In the genomic region with DNA sequence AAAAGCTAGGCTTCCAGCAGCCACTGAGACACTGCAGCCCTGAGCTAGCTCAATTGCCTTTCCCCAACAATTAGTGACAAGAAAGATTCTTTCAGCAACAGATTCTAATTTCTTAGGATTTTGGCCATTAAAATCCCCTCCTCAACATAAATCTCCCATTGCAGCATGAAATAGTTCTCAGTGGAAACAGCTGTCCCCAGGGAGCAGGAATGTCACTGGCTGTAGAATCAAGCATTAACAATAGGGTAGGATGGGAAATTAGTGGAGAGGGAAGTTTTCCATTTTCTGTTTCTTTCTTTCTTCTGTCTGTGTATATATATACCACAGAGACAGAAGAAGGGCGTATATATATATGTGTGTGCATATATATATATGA, we compare ENCODE assay signal across 11 mouse cellular contexts. TPM values are rescaled to one million over a fixed set of nuclear protein-coding genes. Genes with fewer than 3 reads are reported as not detected.
DNase-seq lines count a peak whose midpoint lies in the region; ATAC-seq and TF ChIP-seq lines count a peak whose summit lies in the region.
"Had no signal": no experiment of that assay in that cellular context is flagged by ENCODE, and none has a peak within 500 bp of the region (broad histone marks: within the 10 kb centered on the region; RNA-seq: fewer than 3 reads in every experiment).

No protein-coding gene starts in this region.

- no peak for TF ChIP-seq EP300 in liver, postnatal 0 days (IDR thresholded peaks at IDR 0.05; ENCODE audit: low read depth)

- no peaks in the 10 kb centered on the region for H3K27me3 ChIP-seq in liver, adult 2 months (ENCODE audit: control insufficient read depth, insufficient read depth, low read length)
- no peaks in the 10 kb centered on the region for H3K27me3 ChIP-seq in liver, embryonic 11.5 days (replicated peaks; ENCODE audit: control insufficient read depth, insufficient read depth, low read length)
- no peaks in the 10 kb centered on the region for H3K27me3 ChIP-seq in liver, postnatal 0 days (ENCODE audit: insufficient read depth, low read length)
- H3K27me3 ChIP-seq: embryonic facial prominence, embryonic 13.5 days had no signal

- no peaks in the 10 kb centered on the region; the same call in 1 of the 2 replicates for H3K36me3 ChIP-seq in liver, adult 2 months (ENCODE audit: control insufficient read depth, insufficient read depth, low read length)
- H3K36me3 ChIP-seq in liver, embryonic 11.5 days (ENCODE audit: control insufficient read depth, insufficient read depth, low read length), result no peaks in the 10 kb centered on the region
- no peaks in the 10 kb centered on the region for H3K36me3 ChIP-seq in liver, postnatal 0 days (replicated peaks; ENCODE audit: insufficient read depth, low read length)
- H3K36me3 ChIP-seq: embryonic facial prominence, embryonic 13.5 days had no signal

- peak; percentile 95 for DNase-seq in heart, adult 11 months
- DNase-seq in heart, adult 8-10 months (ENCODE audit: low spot score), result no peak
- DNase-seq in liver, adult 2 months (ENCODE audit: extremely low read depth, low read depth, low spot score), result no peak
- DNase-seq in liver, embryonic 11.5 days (ENCODE audit: low spot score), result no peak
- peak; percentile 51 to 63 for DNase-seq in heart, postnatal 10 days
- no peak for DNase-seq in liver, postnatal 0 days
- DNase-seq in urinary bladder, adult 18-20 months (ENCODE audit: low spot score in 2 of 2), result no peak
- DNase-seq in gastrocnemius, adult 8-10 months (ENCODE audit: low spot score in 2 of 2), result no peak
- DNase-seq: adrenal gland, postnatal 10 days; cerebellum, adult 2 months had no signal

- no peak for TF ChIP-seq CTCF in liver, adult 2 months (IDR thresholded peaks at IDR 0.05; ENCODE audit: low read depth, low read length)
- no peak for TF ChIP-seq CTCF in liver, postnatal 0 days (IDR thresholded peaks at IDR 0.05; ENCODE audit: low read depth)

- intact Hi-C loops in heart, postnatal 10 days (cut with DNase I), result loop anchor here (2.0 to 5.0 kb wide), 3 partner anchors 47 to 111 kb away; no protein-coding TSS in a partner anchor

- WGBS in liver, adult 2 months, result 73% methylated on average over 1 of the region's 1 CpGs
- WGBS in liver, embryonic 11.5 days, result 85% methylated on average over 1 of the region's 1 CpGs
- WGBS in liver, postnatal 0 days (ENCODE audit: insufficient replicate concordance), result 45% methylated on average over 1 of the region's 1 CpGs

- H3K4me2 ChIP-seq in liver, embryonic 11.5 days, result no peak overlapping the region
- no peak overlapping the region for H3K4me2 ChIP-seq in liver, postnatal 0 days (ENCODE audit: low read depth, low read length)
- H3K4me2 ChIP-seq: embryonic facial prominence, embryonic 13.5 days had no signal

- TF ChIP-seq POLR2A in liver, adult 2 months (IDR thresholded peaks at IDR 0.05; ENCODE audit: extremely low read depth, insufficient read depth, low read length), result no peak

- no peak for ATAC-seq in liver, embryonic 11.5 days (replicated peaks; ENCODE audit: low FRiP score)
- no peak for ATAC-seq in liver, postnatal 0 days

- no peak overlapping the region for H3K9ac ChIP-seq in liver, adult 2 months (ENCODE audit: low read depth, low read length)
- H3K9ac ChIP-seq in liver, embryonic 11.5 days (ENCODE audit: low read depth, low read length), result no peak overlapping the region
- H3K9ac ChIP-seq in liver, postnatal 0 days (replicated peaks), result no peak overlapping the region
- H3K9ac ChIP-seq: embryonic facial prominence, embryonic 13.5 days had no signal

- peaks cover 2% of the 10 kb centered on the region for H3K4me1 ChIP-seq in liver, adult 2 months (ENCODE audit: control insufficient read depth, insufficient read depth, low read length)
- H3K4me1 ChIP-seq in liver, embryonic 11.5 days (replicated peaks; ENCODE audit: control insufficient read depth, insufficient read depth, low read length), result peaks cover 7% of the 10 kb centered on the region; the same call in 1 of the 2 replicates
- H3K4me1 ChIP-seq in liver, postnatal 0 days (ENCODE audit: insufficient read depth), result no peaks in the 10 kb centered on the region

- H3K27ac ChIP-seq in liver, adult 2 months (replicated peaks; ENCODE audit: insufficient read depth, low read depth, low read length), result peak overlapping the region; percentile 91; the same call in 1 of the 2 replicates
- no peak overlapping the region for H3K27ac ChIP-seq in liver, embryonic 11.5 days (ENCODE audit: low read depth, low read length)
- H3K27ac ChIP-seq in liver, postnatal 0 days (ENCODE audit: low read depth), result peak overlapping the region; percentile 25; the same call in 1 of the 2 replicates

- no peaks in the 10 kb centered on the region for H3K9me3 ChIP-seq in liver, embryonic 11.5 days (ENCODE audit: control insufficient read depth, low read length)
- H3K9me3 ChIP-seq in liver, postnatal 0 days (ENCODE audit: low read length), result no peaks in the 10 kb centered on the region
- H3K9me3 ChIP-seq: embryonic facial prominence, embryonic 13.5 days had no signal

- no peak overlapping the region for H3K4me3 ChIP-seq in liver, adult 2 months (ENCODE audit: insufficient read depth, low read depth, low read length)
- no peak overlapping the region for H3K4me3 ChIP-seq in liver, embryonic 11.5 days (ENCODE audit: low read depth, low read length)
- no peak overlapping the region for H3K4me3 ChIP-seq in liver, postnatal 0 days (ENCODE audit: low read depth, low read length)
- H3K4me3 ChIP-seq: embryonic facial prominence, embryonic 13.5 days had no signal

- no peaks in the 10 kb centered on the region for H3K79me2 ChIP-seq in liver, adult 2 months (ENCODE audit: control insufficient read depth, insufficient read depth, low read length)

RNA-seq across cellular contexts. Expression of gene Zfp366, which starts 53.2 kb away (rescaled TPM):
- total RNA-seq in heart, adult 8-10 months (2022), result 10 to 100 TPM in 2 of 4 experiments, 1 to 10 TPM in 2; 7.9 to 12.2 (median 9.7) TPM
- total RNA-seq in liver, adult 2 months (2014; rRNA removed), result 0.74 and 1.1 TPM in 2 replicates
- 0.47 and 0.56 TPM in 2 replicates for polyA plus RNA-seq in liver, adult 2 months (2012; rRNA removed)
- 0.51 and 0.69 TPM in 2 replicates for polyA plus RNA-seq in liver, embryonic 11.5 days (2014; fragmentation: Nextera tagmentation; extraction: Ambion mirVana)
- 10 to 100 TPM; 13.4 to 16.9 TPM for total RNA-seq in heart, postnatal 10 days (2021)
- 0.33 and 0.39 TPM in 2 replicates for polyA plus RNA-seq in liver, postnatal 0 days (2015; fragmentation: Nextera tagmentation; extraction: Ambion mirVana)
- total RNA-seq in gastrocnemius, adult 8-10 months (2022), result 1 to 10 TPM; 2.2 to 3.6 (median 2.8) TPM

Comparison
In these comparisons a context has a peak if more than half of its experiments do, and no peak if none do; other contexts are left out.
1. DNase-seq: peak in heart, adult 11 months (single experiment) and heart, postnatal 10 days (2 of 2); none in heart, adult 8-10 months (single experiment), liver, adult 2 months (single experiment), liver, embryonic 11.5 days (single experiment), liver, postnatal 0 days (single experiment), urinary bladder, adult 18-20 months (0 of 2) and gastrocnemius, adult 8-10 months (0 of 2).